Mouse (Mus musculus): ENCODE results near the gene Ralgapa2. TPM values are rescaled to one million over a fixed set of nuclear protein-coding genes. Genes with fewer than 3 reads are reported as not detected.

Ralgapa2 gene
- polyA plus RNA-seq, 1 experiment from 2014 or later = 4.9 TPM

GRCm38 (mm10) chr2:146221076-146221928 is 290.8 kb downstream of the Ralgapa2 start, which contains the start of gene Insm1:
TSS of gene Insm1 (plus strand) at chr2:146221921.
- Histone ChIP-seq H3K36me3 (ENCODE audit: control insufficient read depth, insufficient read depth) (no peaks in the 10 kb centered on the region), H3K27me3 (replicated peaks; ENCODE audit: control insufficient read depth, insufficient read depth, low read length) (peaks cover 94% of the 10 kb centered on the region), H3K4me2 (replicated peaks; ENCODE audit: low read depth) (peak within 1 kb of the TSS; percentile 86), H3K4me3 (ENCODE audit: low read depth, low read length) (peak within 1 kb of the TSS; percentile 51), H3K27ac (ENCODE audit: low read depth, low read length) (no peak within 1 kb of the TSS), H3K4me1 (replicated peaks; ENCODE audit: control insufficient read depth, insufficient read depth, low read length) (peaks cover 9% of the 10 kb centered on the region), H3K9me3 (ENCODE audit: control insufficient read depth) (no peaks in the 10 kb centered on the region), H3K9ac (ENCODE audit: low read depth, low read length) (no peak within 1 kb of the TSS; the same call in 1 of the 2 replicates)
- TF ChIP-seq CTCF (IDR thresholded peaks at IDR 0.05; ENCODE audit: low read depth) = no peak
- peak; percentile 24; the same call in 1 of the 2 replicates for ATAC-seq
- under 1% methylated on average over 75 of the region's 86 CpGs for WGBS

GRCm38 (mm10) chr2:146220591-146221075 is 291.5 kb downstream of the Ralgapa2 start:
- Histone ChIP-seq H3K9ac (ENCODE audit: low read depth, low read length) (no peak overlapping the region), H3K27me3 (replicated peaks; ENCODE audit: control insufficient read depth, insufficient read depth, low read length) (peaks cover 94% of the 10 kb centered on the region), H3K4me2 (replicated peaks; ENCODE audit: low read depth) (peak overlapping the region; percentile 86; the same call in 1 of the 2 replicates)

GRCm38 (mm10) chr2:146219791-146220190 is 292.4 kb downstream of the Ralgapa2 start:
- no peaks in the 10 kb centered on the region for H3K36me3 ChIP-seq (ENCODE audit: control insufficient read depth, insufficient read depth)

More at GRCm38 (mm10) chr2:146220591-146221075, 291.5 kb downstream of the Ralgapa2 start:
- Histone ChIP-seq H3K27ac (ENCODE audit: low read depth, low read length) (no peak overlapping the region), H3K4me3 (ENCODE audit: low read depth, low read length) (peak overlapping the region; percentile 51; the same call in 1 of the 2 replicates), H3K9me3 (ENCODE audit: control insufficient read depth) (no peaks in the 10 kb centered on the region), H3K36me3 (ENCODE audit: control insufficient read depth, insufficient read depth) (no peaks in the 10 kb centered on the region), H3K4me1 (replicated peaks; ENCODE audit: control insufficient read depth, insufficient read depth, low read length) (peaks cover 9% of the 10 kb centered on the region)
- 4% methylated on average over 24 of the region's 24 CpGs for WGBS
- ATAC-seq = no peak
- TF ChIP-seq CTCF (IDR thresholded peaks at IDR 0.05; ENCODE audit: low read depth) = no peak

GRCm38 (mm10) chr2:146218881-146219535 is 293.1 kb downstream of the Ralgapa2 start:
- H3K4me2 ChIP-seq (replicated peaks; ENCODE audit: low read depth) = no peak overlapping the region
- H3K27ac ChIP-seq (ENCODE audit: low read depth, low read length) = no peak overlapping the region
- H3K27me3 ChIP-seq (replicated peaks; ENCODE audit: control insufficient read depth, insufficient read depth, low read length) = peaks cover 89% of the 10 kb centered on the region
- H3K36me3 ChIP-seq (ENCODE audit: control insufficient read depth, insufficient read depth) = no peaks in the 10 kb centered on the region
- no peaks in the 10 kb centered on the region for H3K9me3 ChIP-seq (ENCODE audit: control insufficient read depth)
- 4% methylated on average over 19 of the region's 19 CpGs for WGBS
- peaks cover 9% of the 10 kb centered on the region for H3K4me1 ChIP-seq (replicated peaks; ENCODE audit: control insufficient read depth, insufficient read depth, low read length)
- TF ChIP-seq CTCF (IDR thresholded peaks at IDR 0.05; ENCODE audit: low read depth) = no peak
- ATAC-seq = no peak
- no peak overlapping the region for H3K4me3 ChIP-seq (ENCODE audit: low read depth, low read length)
- no peak overlapping the region for H3K9ac ChIP-seq (ENCODE audit: low read depth, low read length)

More at GRCm38 (mm10) chr2:146219791-146220190, 292.4 kb downstream of the Ralgapa2 start:
- Histone ChIP-seq H3K9me3 (ENCODE audit: control insufficient read depth) (no peaks in the 10 kb centered on the region), H3K27ac (ENCODE audit: low read depth, low read length) (no peak overlapping the region), H3K27me3 (replicated peaks; ENCODE audit: control insufficient read depth, insufficient read depth, low read length) (peaks cover 92% of the 10 kb centered on the region), H3K4me2 (replicated peaks; ENCODE audit: low read depth) (no peak overlapping the region), H3K4me1 (replicated peaks; ENCODE audit: control insufficient read depth, insufficient read depth, low read length) (peaks cover 9% of the 10 kb centered on the region), H3K4me3 (ENCODE audit: low read depth, low read length) (no peak overlapping the region), H3K9ac (ENCODE audit: low read depth, low read length) (no peak overlapping the region)
- ATAC-seq = no peak
- 19% methylated on average over 11 of the region's 11 CpGs for WGBS
- TF ChIP-seq CTCF (IDR thresholded peaks at IDR 0.05; ENCODE audit: low read depth) = no peak

GRCm38 (mm10) chr2:146218161-146218691 is 293.9 kb downstream of the Ralgapa2 start:
- peaks cover 9% of the 10 kb centered on the region for H3K4me1 ChIP-seq (replicated peaks; ENCODE audit: control insufficient read depth, insufficient read depth, low read length)
- no peak overlapping the region for H3K9ac ChIP-seq (ENCODE audit: low read depth, low read length)
- TF ChIP-seq CTCF (IDR thresholded peaks at IDR 0.05; ENCODE audit: low read depth) = no peak
- no peak overlapping the region for H3K27ac ChIP-seq (ENCODE audit: low read depth, low read length)
- peak overlapping the region; percentile 16 for H3K4me3 ChIP-seq (ENCODE audit: low read depth, low read length)
- H3K36me3 ChIP-seq (ENCODE audit: control insufficient read depth, insufficient read depth) = no peaks in the 10 kb centered on the region
- WGBS = 1% methylated on average over 40 of the region's 40 CpGs
- no peak for ATAC-seq
- no peaks in the 10 kb centered on the region for H3K9me3 ChIP-seq (ENCODE audit: control insufficient read depth)
- H3K27me3 ChIP-seq (replicated peaks; ENCODE audit: control insufficient read depth, insufficient read depth, low read length) = peaks cover 81% of the 10 kb centered on the region
- peak overlapping the region; percentile 53 for H3K4me2 ChIP-seq (replicated peaks; ENCODE audit: low read depth)
